Mouse (Mus musculus): ENCODE measurements around the gene Ints2.

- no peak for TF ChIP-seq CTCF (conservative IDR thresholded peaks at IDR 0.05; ENCODE audit: low read length)
- TF ChIP-seq POU5F1 (IDR thresholded peaks at IDR 0.05; ENCODE audit: borderline replicate concordance, low read length): no peak
- TF ChIP-seq NANOG (IDR thresholded peaks at IDR 0.05; ENCODE audit: borderline replicate concordance, low read length): no peak
These were observed 81.5 kb downstream of the Ints2 start for GRCm38 (mm10) chr11:86175833-86176232.

All from E14TG2a.4 (cell line).